8 mouse cellular contexts compared by ENCODE assay signal in genomic region chr3:97888168-97888901, GRCm38 (mm10). TPM values are rescaled to one million over a fixed set of nuclear protein-coding genes. Genes with fewer than 3 reads are reported as not detected.
DNase-seq lines count a peak whose midpoint lies in the region; ATAC-seq and TF ChIP-seq lines count a peak whose summit lies in the region.

Pde4dip (minus strand) TSS chr3:97888707.

- peak; percentile 88 for ATAC-seq in hindbrain, embryonic 16.5 days
- ATAC-seq in limb, embryonic 13.5 days (ENCODE audit: low FRiP score, low read depth) = no peak
- no peak for ATAC-seq in activated CD4-positive, CD25-positive, alpha-beta regulatory T cell, adult 4 months

- no peak within 1 kb of the TSS for H3K4me3 ChIP-seq in thymus, adult 2 months (ENCODE audit: control insufficient read depth, insufficient read depth, low read length)
- H3K4me3 ChIP-seq in hindbrain, embryonic 16.5 days (ENCODE audit: low read length) = peak within 1 kb of the TSS; percentile 71
- peak within 1 kb of the TSS; percentile 50 for H3K4me3 ChIP-seq in limb, embryonic 13.5 days

- no peaks in the 10 kb centered on the region for H3K36me3 ChIP-seq in thymus, adult 2 months (ENCODE audit: control insufficient read depth, insufficient read depth, low read length)
- no peaks in the 10 kb centered on the region for H3K36me3 ChIP-seq in hindbrain, embryonic 16.5 days (ENCODE audit: control insufficient read depth, insufficient read depth, low read length)
- H3K36me3 ChIP-seq in limb, embryonic 13.5 days = no peaks in the 10 kb centered on the region

- no peak for DNase-seq in thymus, adult 2 months
- no peak for DNase-seq in thymus, postnatal 36 days
- DNase-seq in cerebellum, postnatal 14 days = peak; percentile 93
- no peak for DNase-seq in gastrocnemius, adult 18-20 months (ENCODE audit: low spot score)
- DNase-seq in retina, postnatal 1 day = peak; percentile 54

- 6% methylated on average over 44 of the region's 44 CpGs for WGBS in thymus, adult 2 months
- under 1% methylated on average over 43 of the region's 44 CpGs for WGBS in hindbrain, embryonic 16.5 days
- WGBS in limb, embryonic 13.5 days = 2% methylated on average over 44 of the region's 44 CpGs

- peaks cover 3% of the 10 kb centered on the region for H3K27me3 ChIP-seq in thymus, adult 2 months (ENCODE audit: control insufficient read depth, insufficient read depth, low read length)
- H3K27me3 ChIP-seq in hindbrain, embryonic 16.5 days (replicated peaks; ENCODE audit: control insufficient read depth, insufficient read depth, low read length) = no peaks in the 10 kb centered on the region; the same call in 1 of the 2 replicates
- peaks cover 48% of the 10 kb centered on the region for H3K27me3 ChIP-seq in limb, embryonic 13.5 days

- H3K4me1 ChIP-seq in thymus, adult 2 months (replicated peaks; ENCODE audit: control insufficient read depth, insufficient read depth, low read length) = no peaks in the 10 kb centered on the region
- no peaks in the 10 kb centered on the region; the same call in 1 of the 2 replicates for H3K4me1 ChIP-seq in hindbrain, embryonic 16.5 days (ENCODE audit: control insufficient read depth, insufficient read depth, low read depth, low read length)
- peaks cover 6% of the 10 kb centered on the region for H3K4me1 ChIP-seq in limb, embryonic 13.5 days

- no peak for TF ChIP-seq POLR2A in thymus, adult 2 months (IDR thresholded peaks at IDR 0.05; ENCODE audit: control insufficient read depth, extremely low read depth, insufficient read depth, low read length, poor library complexity)

- H3K27ac ChIP-seq in thymus, adult 2 months (ENCODE audit: control insufficient read depth, insufficient read depth, low read length) = no peak within 1 kb of the TSS
- peak within 1 kb of the TSS; percentile 94 for H3K27ac ChIP-seq in hindbrain, embryonic 16.5 days (ENCODE audit: low read depth, low read length)
- H3K27ac ChIP-seq in limb, embryonic 13.5 days = no peak within 1 kb of the TSS

- no peaks in the 10 kb centered on the region for H3K9me3 ChIP-seq in hindbrain, embryonic 16.5 days (ENCODE audit: control insufficient read depth, low read length)
- no peaks in the 10 kb centered on the region for H3K9me3 ChIP-seq in limb, embryonic 13.5 days

- H3K4me2 ChIP-seq in hindbrain, embryonic 16.5 days (ENCODE audit: low read length) = peak within 1 kb of the TSS; percentile 67
- H3K4me2 ChIP-seq in limb, embryonic 13.5 days (replicated peaks) = peak within 1 kb of the TSS; percentile 95

- no peak for TF ChIP-seq CTCF in thymus, adult 2 months (IDR thresholded peaks at IDR 0.05; ENCODE audit: borderline replicate concordance, control insufficient read depth, extremely low read depth, insufficient read depth, low read length, poor library complexity)

- peak within 1 kb of the TSS; percentile 90 for H3K9ac ChIP-seq in hindbrain, embryonic 16.5 days (ENCODE audit: low read depth, low read length)
- peak within 1 kb of the TSS; percentile 66 for H3K9ac ChIP-seq in limb, embryonic 13.5 days

RNA-seq across cellular contexts. Expression of gene Pde4dip, which starts in this region (rescaled TPM):
- 18.7 and 56.2 TPM in 2 replicates for polyA plus RNA-seq in thymus, adult 2 months (2012; rRNA removed)
- total RNA-seq in gastrocnemius, adult 18-20 months (2021) = 1,000 to 10,000 TPM; 2,910 to 3,459 TPM
- polyA plus RNA-seq in hindbrain, embryonic 16.5 days (2015; fragmentation: Nextera tagmentation; extraction: Ambion mirVana) = 60.3 and 69.9 TPM in 2 replicates
- polyA plus RNA-seq in limb, embryonic 13.5 days (2015; fragmentation: Nextera tagmentation; extraction: Ambion mirVana) = 31.8 and 36.6 TPM in 2 replicates
- 10 to 100 TPM in 1 of 2 experiments, 1 to 10 TPM in 1; 8.0 to 10.8 TPM for polyA plus RNA-seq in activated CD4-positive, CD25-positive, alpha-beta regulatory T cell, adult 4 months (2017; shearing (Covaris generic))

Comparison
In these comparisons a context has a peak if more than half of its experiments do, and no peak if none do; other contexts are left out.
1. DNase-seq: peak in cerebellum, postnatal 14 days (2 of 2) and retina, postnatal 1 day (single experiment); none in thymus, adult 2 months (single experiment), thymus, postnatal 36 days (0 of 2) and gastrocnemius, adult 18-20 months (single experiment).